Mouse (Mus musculus) hindbrain, embryonic 10.5 days (tissue): ENCODE data around the gene Ccdc169. TPM values are rescaled to one million over a fixed set of nuclear protein-coding genes. Genes with fewer than 3 reads are reported as not detected.
A peak's percentile ranks its signal among the peaks of the same experiment; 100 is the strongest.

Experiments used
- DNase-seq: peaks from one replicate; pipeline ENCODE4 v3.0.0-alpha.2; 2017; ENCODE audit warnings: low spot score
- H3K27ac ChIP-seq: fragments of 300-500 bp; sonication (generic); 2 replicates; pipeline ENCODE4 v1.5.1; 2016; ENCODE audit warnings: mild to moderate bottlenecking, moderate library complexity
- H3K27me3 ChIP-seq: fragments of 300-500 bp; sonication (generic); 2 replicates; pipeline ENCODE4 v1.6.1; 2016; ENCODE audit warnings: mild to moderate bottlenecking; ENCODE audit not compliant: poor library complexity, insufficient read depth, severe bottlenecking
- H3K36me3 ChIP-seq: fragments of 300-500 bp; sonication (generic); 2 replicates; pipeline ENCODE4 v1.6.1; 2016; ENCODE audit warnings: mild to moderate bottlenecking, moderate library complexity
- H3K4me1 ChIP-seq: fragments of 300-500 bp; sonication (generic); replicated peaks from 2 replicates; pipeline ENCODE4 v1.6.1; 2016; ENCODE audit warnings: mild to moderate bottlenecking
- H3K4me3 ChIP-seq: fragments of 300-500 bp; sonication (generic); 2 replicates; pipeline ENCODE4 v1.5.1; 2016; ENCODE audit warnings: mild to moderate bottlenecking, moderate library complexity
- H3K9me3 ChIP-seq: fragments of 300-500 bp; sonication (generic); 2 replicates; pipeline ENCODE4 v1.6.1; 2016; ENCODE audit warnings: mild to moderate bottlenecking, moderate library complexity
- WGBS: fragments of 180-500 bp; shearing (Covaris S2); methylation state at CpG from one replicate; pipeline ENCODE4 v1.1.7; 2016; 5-methylcytosine and 5-hydroxymethylcytosine counted together
- polyA plus RNA-seq: library from polyadenylated mRNA; unstranded; fragments of >200 nt; fragmentation: Nextera tagmentation; extraction: Ambion mirVana; gene quantifications from 2 replicates; pipeline ENCODE4 v1.2.1, GENCODE M21; 2016

Gene Ccdc169
- polyA plus RNA-seq, 1 experiment from 2014 or later, result 0.10 TPM

DNA sequence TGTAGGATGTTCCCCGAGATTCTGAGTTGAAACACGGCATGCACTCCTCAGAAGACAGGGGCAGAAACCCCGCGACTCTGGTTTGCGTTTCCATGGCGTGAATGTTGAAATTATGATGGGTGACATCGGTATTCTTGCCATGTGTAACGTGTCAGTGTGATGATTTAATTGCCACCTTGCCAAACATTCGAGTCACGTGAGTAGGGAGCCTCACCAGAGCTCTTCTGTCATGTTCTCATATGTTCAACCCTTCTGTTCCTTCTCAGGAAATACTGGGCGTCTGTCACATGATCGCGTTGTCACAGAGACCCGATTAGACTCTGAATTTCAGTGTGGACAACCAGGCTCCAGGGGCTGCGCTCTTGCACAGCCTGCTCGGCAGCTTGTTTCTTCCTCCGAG, 31.1 kb upstream of the Ccdc169 start:
- Histone ChIP-seq H3K4me3 (no peak overlapping the region), H3K4me1 (no peaks in the 10 kb centered on the region), H3K36me3 (no peaks in the 10 kb centered on the region), H3K9me3 (no peaks in the 10 kb centered on the region), H3K27ac (no peak overlapping the region), H3K27me3 (no peaks in the 10 kb centered on the region)
- WGBS, result 94% methylated on average over 17 of the region's 17 CpGs
- DNase-seq, result no peak

- Histone ChIP-seq H3K27me3 (no peaks in the 10 kb centered on the region), H3K36me3 (no peaks in the 10 kb centered on the region), H3K4me3 (no peak overlapping the region), H3K27ac (no peak overlapping the region), H3K4me1 (peaks cover 18% of the 10 kb centered on the region), H3K9me3 (no peaks in the 10 kb centered on the region)
- 76% methylated on average over 4 of the region's 4 CpGs for WGBS
- DNase-seq, result no peak
These were observed 28.0 kb upstream of the Ccdc169 start for GRCm38 (mm10) chr3:55109097-55109496.

DNA sequence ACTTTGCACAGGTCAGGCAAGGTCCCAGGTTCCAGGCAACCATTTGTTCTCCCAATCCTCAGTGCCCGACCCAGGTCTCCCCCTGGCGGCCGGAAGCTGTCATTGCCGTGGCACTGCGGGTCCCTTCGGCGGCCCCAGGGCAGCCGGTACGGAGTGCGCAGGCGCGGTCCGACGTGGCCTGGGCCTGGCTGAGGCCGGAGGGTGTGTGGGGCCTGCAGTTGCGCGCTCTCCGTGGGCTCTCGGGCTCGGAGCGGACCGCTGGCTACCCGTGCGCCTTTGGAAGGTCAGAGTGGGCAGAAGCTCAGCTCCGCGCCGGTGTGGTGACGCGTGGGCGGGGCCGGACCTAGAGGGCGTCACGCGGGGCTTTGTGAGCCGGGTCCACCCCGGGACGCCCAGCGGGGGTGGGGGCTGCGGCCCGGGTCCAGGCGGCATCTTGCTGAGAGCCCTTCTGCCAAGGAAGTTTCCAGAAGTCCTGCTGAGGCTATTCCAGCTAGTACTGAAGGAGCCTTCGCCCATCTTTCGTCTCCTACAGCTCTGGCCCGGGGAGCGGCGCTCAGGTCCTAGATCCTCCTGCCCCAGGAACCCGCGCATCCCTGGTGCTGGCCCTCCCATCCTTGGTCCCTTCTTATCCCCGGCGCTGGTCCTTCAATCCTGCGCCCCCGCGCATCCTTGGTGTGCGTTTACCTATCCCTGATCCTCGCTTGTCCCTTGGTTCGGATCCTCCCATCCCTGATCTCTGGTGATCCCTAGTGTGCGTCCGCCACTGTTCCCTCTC, 25.0 kb upstream of the Ccdc169 start, which contains the start of gene Spg20:
Gene Spg20 (plus strand): TSS at position 174 of the 775 bp plus-strand sequence.
- no peaks in the 10 kb centered on the region for H3K27me3 ChIP-seq
- 1% methylated on average over 58 of the region's 58 CpGs for WGBS
- no peaks in the 10 kb centered on the region for H3K9me3 ChIP-seq
- H3K4me1 ChIP-seq, result peaks cover 26% of the 10 kb centered on the region
- H3K27ac ChIP-seq, result peak within 1 kb of the TSS; percentile 99
- peaks cover 8% of the 10 kb centered on the region for H3K36me3 ChIP-seq
- H3K4me3 ChIP-seq, result peak within 1 kb of the TSS; percentile 88
- peak; percentile 96 for DNase-seq

- Histone ChIP-seq H3K4me1 (peaks cover 26% of the 10 kb centered on the region), H3K36me3 (peaks cover 16% of the 10 kb centered on the region), H3K27me3 (no peaks in the 10 kb centered on the region), H3K27ac (peak overlapping the region; percentile 99), H3K4me3 (peak overlapping the region; percentile 88), H3K9me3 (no peaks in the 10 kb centered on the region)
- 54% methylated on average over 16 of the region's 16 CpGs for WGBS
- peak; percentile 20 for DNase-seq
These were observed 24.3 kb upstream of the Ccdc169 start for GRCm38 (mm10) chr3:55112710-55113415.

DNA sequence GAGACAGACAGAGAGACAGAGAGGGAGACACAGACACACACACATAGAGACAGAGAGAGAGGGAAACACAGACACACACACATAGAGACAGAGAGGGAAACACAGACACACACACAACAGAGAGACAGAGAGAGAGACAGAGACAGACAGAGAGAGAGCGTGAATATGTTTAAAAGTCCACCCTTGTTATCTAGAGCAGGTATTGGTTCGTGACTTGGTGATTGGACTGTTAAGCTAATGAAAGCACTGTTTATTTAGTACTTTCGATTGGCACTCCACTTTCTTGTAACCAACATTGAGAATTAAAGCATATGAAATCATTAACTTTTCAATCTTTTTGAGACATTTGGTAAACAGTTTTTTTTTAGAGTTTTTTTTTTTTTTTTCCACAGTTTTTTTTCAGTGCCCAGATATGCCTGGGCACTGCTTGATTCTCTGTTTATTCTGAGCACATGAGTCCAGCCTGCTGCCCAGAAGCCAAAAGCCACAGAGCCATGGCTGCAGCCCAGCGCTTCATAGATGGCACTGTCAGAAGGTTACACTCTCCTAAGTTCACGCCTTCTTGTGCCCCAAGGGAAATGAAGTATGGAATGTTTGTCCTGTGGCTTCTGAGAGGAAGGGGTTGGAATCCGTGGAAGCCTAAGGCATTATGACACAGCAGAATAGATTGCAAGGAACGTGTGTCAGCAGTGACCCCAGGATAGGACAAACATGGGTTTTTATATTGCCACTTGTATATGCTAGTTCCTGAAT, 22.6 kb upstream of the Ccdc169 start:
- no peak overlapping the region for H3K4me3 ChIP-seq
- no peaks in the 10 kb centered on the region for H3K27me3 ChIP-seq
- H3K27ac ChIP-seq, result no peak overlapping the region
- H3K4me1 ChIP-seq, result peaks cover 26% of the 10 kb centered on the region
- peak; percentile 10 for DNase-seq
- H3K36me3 ChIP-seq, result peaks cover 32% of the 10 kb centered on the region
- H3K9me3 ChIP-seq, result no peaks in the 10 kb centered on the region
- WGBS, result 72% methylated on average over 7 of the region's 7 CpGs

DNA sequence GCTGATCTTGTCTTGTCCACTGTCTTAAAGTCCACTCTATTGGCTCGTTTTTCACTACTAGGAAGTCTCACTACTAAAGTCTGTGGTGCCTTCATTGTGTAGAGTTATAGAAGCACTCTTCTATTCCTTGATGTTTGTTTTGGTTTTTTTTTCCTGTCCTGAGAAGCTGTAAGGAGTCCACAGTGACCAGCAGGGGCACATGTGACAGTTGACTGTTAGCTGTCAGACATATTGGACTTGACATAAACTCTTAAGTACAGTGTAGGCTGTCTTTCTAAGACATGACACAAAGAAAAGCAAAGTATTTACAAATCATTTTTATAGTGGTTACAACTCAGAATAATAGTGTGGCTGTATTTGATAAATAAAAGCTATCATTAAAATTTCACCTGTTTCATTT, 22.1 kb upstream of the Ccdc169 start:
- no peak overlapping the region for H3K4me3 ChIP-seq
- DNase-seq, result no peak
- no peak overlapping the region for H3K27ac ChIP-seq
- peaks cover 26% of the 10 kb centered on the region for H3K4me1 ChIP-seq
- peaks cover 37% of the 10 kb centered on the region for H3K36me3 ChIP-seq
- H3K9me3 ChIP-seq, result no peaks in the 10 kb centered on the region
- no peaks in the 10 kb centered on the region for H3K27me3 ChIP-seq
- WGBS, result 61% methylated on average over 1 of the region's 1 CpGs

DNA sequence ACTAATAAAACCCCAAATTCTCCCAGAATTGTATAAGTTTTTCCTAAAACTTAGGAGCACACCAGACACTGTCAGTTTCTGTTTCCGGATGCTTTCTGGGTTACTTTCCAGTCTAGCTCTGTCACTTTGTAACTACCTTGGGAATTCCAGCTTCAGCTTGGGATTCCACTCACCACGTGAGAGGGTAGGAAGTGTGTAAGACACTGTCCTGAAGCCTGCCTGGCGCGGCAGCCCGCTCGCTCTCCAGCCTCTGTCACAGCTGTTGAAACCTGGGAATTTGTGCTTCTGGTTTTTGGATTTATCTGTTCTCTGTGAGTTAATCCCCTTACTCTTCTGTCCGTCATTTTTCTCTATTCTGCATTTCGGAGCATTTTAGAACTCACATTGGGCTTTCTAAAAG, 21.1 kb upstream of the Ccdc169 start:
- no peak overlapping the region for H3K4me3 ChIP-seq
- H3K9me3 ChIP-seq, result no peaks in the 10 kb centered on the region
- WGBS, result 91% methylated on average over 8 of the region's 8 CpGs
- DNase-seq, result no peak
- peaks cover 46% of the 10 kb centered on the region for H3K36me3 ChIP-seq
- H3K27ac ChIP-seq, result no peak overlapping the region
- H3K4me1 ChIP-seq, result peaks cover 26% of the 10 kb centered on the region
- H3K27me3 ChIP-seq, result no peaks in the 10 kb centered on the region

- no peaks in the 10 kb centered on the region for H3K27me3 ChIP-seq
- peaks cover 6% of the 10 kb centered on the region for H3K4me1 ChIP-seq
- 92% methylated on average over 6 of the region's 6 CpGs for WGBS
- H3K36me3 ChIP-seq, result peaks cover 80% of the 10 kb centered on the region
- DNase-seq, result no peak
- no peak overlapping the region for H3K27ac ChIP-seq
- H3K9me3 ChIP-seq, result no peaks in the 10 kb centered on the region
- H3K4me3 ChIP-seq, result no peak overlapping the region
These were observed 17.8 kb upstream of the Ccdc169 start for GRCm38 (mm10) chr3:55119275-55119898.

DNA sequence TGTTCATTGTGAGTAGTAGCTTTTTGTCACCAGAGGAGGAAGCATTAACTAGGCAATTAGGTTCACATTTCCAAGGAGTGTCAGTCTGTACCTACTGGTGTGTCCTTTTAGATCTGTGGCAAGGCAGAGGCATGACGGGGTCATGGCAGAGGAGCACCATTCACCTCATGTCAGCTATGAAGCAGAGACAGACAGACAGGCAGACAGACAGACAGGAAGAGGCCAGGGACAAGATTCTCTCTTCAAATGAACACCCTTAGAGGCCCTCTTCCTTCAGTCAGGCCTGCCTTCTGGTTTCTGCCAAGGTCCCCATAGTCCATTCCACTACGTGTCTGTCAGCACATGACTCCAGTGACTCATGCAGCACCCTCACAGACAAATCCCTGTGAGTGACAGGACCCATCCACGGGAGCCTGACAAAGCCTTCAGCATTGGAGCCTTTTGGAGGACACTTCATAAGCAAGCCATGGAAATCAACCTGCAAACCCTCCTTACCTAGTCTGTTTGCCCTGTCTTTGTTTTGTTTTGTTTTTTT, 14.7 kb upstream of the Ccdc169 start:
- WGBS, result 95% methylated on average over 3 of the region's 3 CpGs
- no peaks in the 10 kb centered on the region for H3K4me1 ChIP-seq
- H3K9me3 ChIP-seq, result no peaks in the 10 kb centered on the region
- no peak for DNase-seq
- H3K27me3 ChIP-seq, result no peaks in the 10 kb centered on the region
- H3K27ac ChIP-seq, result no peak overlapping the region
- H3K36me3 ChIP-seq, result peaks cover 98% of the 10 kb centered on the region
- H3K4me3 ChIP-seq, result no peak overlapping the region

DNA sequence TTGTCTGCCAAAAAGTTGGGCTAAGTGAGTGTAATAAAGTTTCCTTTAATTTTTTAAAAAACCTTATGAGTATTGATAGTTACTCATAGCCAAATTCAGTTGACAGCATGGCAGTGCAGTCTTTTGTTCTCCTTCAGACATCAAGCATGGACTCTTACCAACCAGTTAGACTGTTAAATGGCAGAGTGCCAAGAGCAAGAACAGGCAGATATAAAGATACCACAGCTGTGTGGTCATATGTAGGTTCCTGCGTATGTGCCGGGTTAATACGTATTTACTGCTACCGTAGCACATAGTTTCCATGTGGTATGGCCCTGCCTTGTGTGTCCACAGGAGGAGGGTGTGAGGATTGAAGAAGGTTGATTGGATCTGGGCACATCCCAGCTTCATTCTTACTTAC, 14.1 kb upstream of the Ccdc169 start:
- WGBS, result 96% methylated on average over 4 of the region's 4 CpGs

DNA sequence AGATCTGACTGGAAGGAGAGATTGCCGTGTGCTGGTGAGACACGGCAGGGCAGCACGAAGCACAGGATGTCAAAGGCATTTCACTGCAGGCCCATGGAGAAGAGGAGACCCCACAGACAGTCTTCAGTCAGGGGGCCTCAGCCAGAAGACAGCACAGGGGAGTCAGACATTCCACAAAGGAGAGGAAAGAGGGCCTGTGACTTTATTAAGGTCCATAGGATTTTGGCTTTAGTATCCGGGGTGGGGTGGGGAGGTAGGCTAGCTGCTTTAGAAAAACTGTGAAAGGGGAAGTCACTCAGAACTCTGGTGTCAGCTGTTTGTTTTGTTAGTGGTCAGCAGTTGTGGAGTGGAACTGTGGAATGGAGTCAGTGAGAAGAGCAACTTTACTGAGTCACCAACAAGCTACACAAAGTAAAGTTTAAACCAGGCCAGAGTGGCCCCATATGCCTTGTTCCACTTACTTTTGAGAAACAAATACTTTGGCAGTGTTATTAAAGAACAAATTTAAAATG, 7.9 kb upstream of the Ccdc169 start:
- no peak overlapping the region for H3K27ac ChIP-seq
- WGBS, result 85% methylated on average over 4 of the region's 4 CpGs
- DNase-seq, result no peak
- no peaks in the 10 kb centered on the region for H3K4me1 ChIP-seq
- H3K9me3 ChIP-seq, result no peaks in the 10 kb centered on the region
- H3K4me3 ChIP-seq, result no peak overlapping the region
- peaks cover 99% of the 10 kb centered on the region for H3K36me3 ChIP-seq
- H3K27me3 ChIP-seq, result no peaks in the 10 kb centered on the region

More for the DNA sequence above, 14.1 kb upstream of the Ccdc169 start:
- H3K27ac ChIP-seq, result no peak overlapping the region
- no peak for DNase-seq
- H3K27me3 ChIP-seq, result no peaks in the 10 kb centered on the region
- no peak overlapping the region for H3K4me3 ChIP-seq
- no peaks in the 10 kb centered on the region for H3K4me1 ChIP-seq
- H3K36me3 ChIP-seq, result peaks cover 98% of the 10 kb centered on the region
- H3K9me3 ChIP-seq, result no peaks in the 10 kb centered on the region

- Histone ChIP-seq H3K27ac (no peak overlapping the region), H3K9me3 (no peaks in the 10 kb centered on the region), H3K4me3 (no peak overlapping the region), H3K36me3 (peaks cover 100% of the 10 kb centered on the region), H3K27me3 (no peaks in the 10 kb centered on the region), H3K4me1 (no peaks in the 10 kb centered on the region)
- DNase-seq, result no peak
- 92% methylated on average over 6 of the region's 6 CpGs for WGBS
These were observed 5.4 kb upstream of the Ccdc169 start for GRCm38 (mm10) chr3:55131576-55132233.
